Mouse (Mus musculus) mesoderm, embryonic 11.5 days (tissue): ENCODE data around the gene Clca2.

Experiments
- DNase-seq: peaks from one replicate; pipeline ENCODE4 v3.0.0-alpha.2; 2012; ENCODE audit warnings: low read depth, low spot score

The Clca2 gene

DNA sequence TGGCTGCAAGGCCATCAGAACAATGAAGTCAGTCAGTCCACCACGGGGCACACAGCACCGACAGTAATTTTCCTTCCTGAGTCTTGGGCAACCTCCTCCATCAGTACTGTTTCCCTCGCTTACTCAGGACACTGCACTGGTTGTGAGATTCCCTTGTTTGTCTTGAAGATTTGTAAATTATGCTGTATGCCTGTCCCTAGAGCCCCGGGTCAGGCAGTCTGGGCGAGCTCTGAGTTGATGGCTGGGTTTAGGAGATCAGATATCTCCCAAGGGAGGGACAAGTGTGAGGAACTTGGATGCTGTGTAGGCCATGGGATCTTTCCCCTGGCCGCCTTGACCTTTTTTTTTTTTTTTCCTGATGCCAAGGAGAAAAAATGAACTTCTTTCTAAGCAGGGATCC, at the start of gene Clca2:
TSS of gene Clca2 (minus strand) at position 153 of the 400 bp plus-strand sequence.
- no peak for DNase-seq

DNA sequence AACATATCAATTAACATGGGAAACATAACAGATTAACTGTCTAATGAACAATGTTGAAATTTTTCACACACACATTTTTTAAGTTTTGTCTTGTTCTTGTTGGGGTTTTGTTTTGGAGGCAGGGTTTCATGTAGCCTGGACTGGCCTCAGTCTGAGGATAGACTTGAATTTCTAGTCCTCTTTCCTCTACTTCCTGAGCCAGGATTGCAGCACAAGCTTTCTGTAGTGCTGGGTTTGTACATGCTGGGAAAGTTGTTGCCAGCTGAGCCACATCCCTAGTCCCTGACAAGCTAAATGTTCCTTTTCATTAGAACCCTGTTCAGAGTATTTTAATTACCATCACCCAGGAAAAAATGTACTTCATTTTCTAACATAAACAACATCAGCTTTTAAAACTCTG, 48.7 kb upstream of the Clca2 start:
- no peak for DNase-seq

DNA sequence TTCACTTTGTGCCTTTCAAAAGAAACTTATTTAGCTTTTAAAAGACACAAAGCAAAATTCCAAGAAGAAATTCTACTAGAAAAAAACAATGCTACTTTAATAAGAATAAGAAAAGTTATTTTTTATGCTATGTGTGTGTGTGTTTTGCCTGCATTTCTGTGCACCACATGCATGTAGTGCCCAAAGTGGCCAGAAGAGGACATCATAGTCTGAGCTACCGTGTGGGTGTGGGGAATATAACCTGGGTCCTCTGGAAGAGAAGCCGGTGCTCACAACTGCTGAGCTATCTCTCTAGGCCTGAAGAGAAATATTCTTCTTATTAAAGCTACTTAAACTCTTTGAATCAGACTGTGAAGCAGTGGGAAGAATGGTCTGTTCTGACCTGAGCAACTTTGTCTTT, 48.2 kb upstream of the Clca2 start:
- DNase-seq, result no peak

DNA sequence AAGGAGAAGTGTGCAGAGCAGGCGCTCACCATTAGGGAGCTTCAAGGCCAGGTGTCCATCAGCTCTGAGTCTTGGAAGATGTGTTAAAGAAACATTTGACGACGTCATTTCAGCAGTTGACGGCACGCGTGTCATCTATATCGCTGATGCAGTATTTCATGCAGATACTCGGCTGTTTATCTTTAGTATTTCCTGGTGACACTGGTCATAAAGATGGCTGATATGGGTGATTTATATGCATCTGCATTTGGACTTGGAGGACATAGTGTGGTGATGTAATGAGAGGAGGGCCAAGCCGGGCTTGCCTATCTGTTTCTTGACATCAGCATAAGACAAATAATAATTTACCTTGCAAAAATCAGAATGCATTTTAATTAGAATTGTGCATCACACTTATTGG, 47.6 kb upstream of the Clca2 start:
- DNase-seq, result no peak

DNA sequence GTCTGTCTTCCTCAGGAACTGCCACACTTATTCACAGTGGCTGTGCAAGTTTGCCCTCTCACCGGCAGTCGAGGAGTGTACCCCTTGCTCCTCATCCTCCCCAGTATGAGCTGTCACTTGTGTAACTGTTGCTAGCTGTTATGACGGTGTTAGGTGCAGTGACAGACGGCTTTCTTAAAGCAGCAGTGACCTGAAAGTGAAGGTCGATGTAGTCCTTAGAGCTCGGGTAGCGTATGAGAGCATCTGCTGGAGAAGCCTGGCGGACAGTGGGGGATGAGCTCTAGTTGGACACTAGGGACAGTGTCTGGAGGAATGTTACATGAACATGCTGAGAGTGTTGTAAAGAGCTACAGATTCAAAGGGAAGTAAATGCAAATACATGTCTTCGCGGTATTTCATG, 44.6 kb upstream of the Clca2 start:
- no peak for DNase-seq

DNA sequence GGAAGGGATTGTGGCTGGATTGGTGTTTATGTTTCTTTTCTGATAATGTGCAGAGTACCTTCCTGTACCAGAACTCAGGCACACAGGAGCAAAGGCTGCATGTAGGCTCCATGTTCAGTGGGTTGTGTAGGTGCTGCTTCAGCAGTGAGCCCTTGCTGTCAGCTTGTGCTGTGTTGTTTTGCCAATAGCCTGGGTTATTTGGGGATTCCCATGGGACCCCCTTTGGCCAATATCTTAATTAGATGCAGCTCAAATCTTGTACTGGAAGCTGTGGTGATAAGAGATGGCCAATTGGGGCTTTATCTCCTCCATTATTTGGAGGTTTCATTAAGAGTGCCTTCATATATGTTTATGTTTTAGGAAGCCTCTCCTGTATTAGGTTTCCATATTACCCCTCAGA, 43.7 kb upstream of the Clca2 start:
- DNase-seq, result no peak

DNA sequence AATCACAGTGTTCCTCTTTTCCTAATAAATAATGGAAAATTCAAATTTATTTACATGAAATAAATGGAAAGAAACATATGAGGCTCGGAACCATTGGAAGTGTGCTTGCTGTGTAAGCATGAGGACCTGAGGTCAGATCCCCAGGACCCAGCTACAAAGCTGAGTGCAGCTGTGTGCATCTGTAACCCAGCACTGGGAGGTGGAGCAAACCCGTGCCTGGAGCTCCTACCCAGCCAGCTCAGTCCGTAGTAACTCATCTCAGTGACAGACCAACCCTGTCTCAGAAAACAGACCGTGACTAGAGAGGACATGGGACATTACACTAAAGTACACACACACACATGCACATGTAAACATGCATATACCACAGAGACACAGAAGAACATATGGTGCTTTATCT, 41.0 kb upstream of the Clca2 start:
- no peak for DNase-seq

DNA sequence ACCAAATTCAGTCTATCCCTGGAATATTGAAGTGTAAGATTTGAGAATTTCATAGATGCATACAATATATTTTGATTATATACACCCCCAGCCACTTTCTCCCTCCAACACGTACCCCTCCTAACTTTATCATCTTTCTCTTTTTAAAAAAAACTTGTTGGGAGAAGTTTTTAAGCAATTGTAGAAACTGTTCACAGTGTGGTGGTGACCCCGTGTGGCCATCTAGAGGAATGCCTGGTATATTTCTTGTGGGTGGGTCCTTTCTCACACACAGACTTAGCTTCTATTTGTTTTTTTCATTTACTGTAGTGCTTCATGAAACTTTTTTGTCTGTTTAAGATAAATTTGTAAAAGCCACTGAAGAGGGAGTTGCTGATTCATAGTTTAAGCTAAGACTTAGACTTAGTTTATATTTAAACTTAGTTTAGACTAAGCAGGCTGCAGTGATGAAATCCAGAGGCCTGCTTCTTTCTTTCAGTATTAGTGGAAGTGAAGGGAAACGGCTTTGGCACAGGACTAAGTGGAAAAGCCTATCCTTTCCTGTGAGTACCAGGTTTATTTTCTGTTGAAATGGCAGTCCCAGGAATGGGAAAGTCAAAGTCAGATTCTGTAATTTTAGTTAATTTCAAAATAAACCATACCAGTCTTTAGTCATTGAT, 32.1 kb upstream of the Clca2 start:
- peak; percentile 47 for DNase-seq

DNA sequence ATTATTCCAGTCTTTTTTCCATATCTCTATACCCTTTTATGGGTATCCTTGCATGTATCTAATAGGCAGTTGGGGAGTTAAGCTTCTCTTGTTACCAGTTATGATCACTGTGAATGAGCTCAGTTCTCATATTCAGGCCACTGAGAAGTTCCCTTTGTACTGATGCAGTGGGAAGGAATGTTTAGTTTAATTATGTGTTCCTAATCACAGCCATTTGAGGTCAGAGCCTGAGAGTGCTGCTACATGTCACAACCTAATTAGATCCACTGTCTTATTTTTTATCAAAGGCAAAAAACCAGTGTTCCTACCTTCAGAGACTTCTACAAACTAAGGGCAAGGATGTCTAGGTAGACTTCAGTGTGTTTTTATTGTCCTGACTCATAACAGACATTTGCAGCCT, 30.1 kb upstream of the Clca2 start:
- no peak for DNase-seq

DNA sequence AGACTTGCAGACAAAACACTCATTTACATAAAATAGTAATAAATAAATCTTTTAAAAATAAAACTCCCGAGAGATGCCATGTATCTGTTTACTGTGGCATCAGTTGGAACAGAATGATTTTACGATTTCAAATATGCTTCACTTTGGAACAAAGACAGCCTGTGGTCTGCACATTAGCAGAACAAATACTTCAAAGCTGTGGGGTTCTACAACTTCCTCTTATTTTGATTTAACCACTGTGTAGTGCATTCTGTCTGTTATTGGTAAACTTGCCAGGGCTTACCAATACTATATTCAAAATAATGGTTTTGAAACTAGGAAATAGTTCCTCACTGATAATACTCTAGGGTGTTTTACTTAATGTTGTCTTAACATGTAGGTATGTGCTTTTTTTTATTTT, 27.4 kb upstream of the Clca2 start:
- DNase-seq, result no peak

DNA sequence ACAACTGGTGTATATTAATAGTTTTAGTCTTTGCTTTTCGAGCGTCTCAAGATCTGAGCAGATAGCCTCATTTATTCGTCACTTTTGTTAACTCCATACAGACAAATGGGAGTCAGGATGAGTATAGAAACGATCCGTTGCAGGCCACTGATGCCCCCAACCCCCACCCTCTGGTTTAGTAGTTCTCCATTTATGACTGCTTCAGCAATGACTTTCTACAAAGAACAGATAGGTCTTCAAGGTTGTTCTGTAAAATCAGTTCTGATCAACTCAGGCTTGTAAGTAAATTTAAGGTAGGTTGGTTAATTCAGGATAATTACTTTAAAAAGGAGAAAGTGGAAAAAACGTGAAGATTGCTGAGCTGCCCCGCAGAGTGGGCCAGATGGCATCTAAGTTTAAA, 20.2 kb upstream of the Clca2 start:
- no peak for DNase-seq

DNA sequence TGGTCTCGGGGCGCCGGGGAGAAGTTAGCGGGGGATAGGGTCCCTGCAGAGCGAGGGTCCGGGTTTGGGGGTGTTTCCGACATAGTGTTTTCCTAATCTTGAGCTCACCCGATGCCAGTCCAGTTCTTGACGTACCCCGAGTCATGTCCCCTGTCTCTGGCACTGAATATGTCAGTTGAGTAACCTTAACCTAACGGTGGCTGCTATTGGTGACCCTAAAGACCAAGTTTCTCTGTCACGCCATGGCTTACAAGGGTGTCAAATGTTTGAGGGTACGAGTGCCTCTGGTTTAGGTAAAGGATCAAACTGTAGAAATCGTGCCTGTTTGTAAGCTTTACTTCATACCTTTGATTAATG, 19.7 kb upstream of the Clca2 start:
- no peak for DNase-seq

DNA sequence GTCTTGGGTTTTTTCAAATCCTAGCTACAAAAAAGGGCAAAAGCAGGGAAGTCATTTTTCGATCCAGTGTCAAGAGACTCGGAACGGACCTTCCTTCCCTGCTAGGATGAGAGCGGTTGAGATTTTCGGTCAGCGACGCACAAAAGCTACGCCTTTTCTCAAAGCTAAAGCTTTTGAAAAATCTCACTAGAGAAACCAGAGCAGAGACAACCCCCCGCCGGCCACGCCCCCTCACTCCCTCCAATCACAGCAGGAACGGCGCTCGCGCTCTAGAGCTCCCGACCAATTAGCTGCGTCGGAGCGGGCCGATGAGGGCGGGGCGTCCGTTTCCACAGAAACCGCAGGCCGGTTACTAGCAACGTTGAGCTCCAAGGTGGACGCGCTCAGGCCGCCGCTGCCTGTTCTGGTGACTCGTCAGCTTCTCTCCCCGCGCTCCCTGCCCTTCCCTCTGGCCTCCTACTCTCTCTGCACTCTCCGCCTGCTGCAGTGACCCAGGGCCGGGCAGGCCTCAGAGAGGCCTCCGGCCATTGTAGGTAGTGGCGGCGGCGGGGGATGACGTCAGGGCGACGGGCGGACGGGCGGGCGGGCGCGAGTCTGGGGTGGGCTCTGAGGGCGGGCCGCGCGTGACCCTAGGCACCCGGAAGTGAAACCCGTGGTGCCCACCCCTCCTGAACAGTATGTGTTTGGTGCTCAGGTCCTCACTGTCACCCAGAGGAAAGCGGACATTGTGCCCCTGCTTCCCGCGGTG, 19.2 kb upstream of the Clca2 start, which contains the start of gene Odf2l:
TSS of gene Odf2l (plus strand) at position 335 of the 748 bp plus-strand sequence.
- peak; percentile 97 for DNase-seq

DNA sequence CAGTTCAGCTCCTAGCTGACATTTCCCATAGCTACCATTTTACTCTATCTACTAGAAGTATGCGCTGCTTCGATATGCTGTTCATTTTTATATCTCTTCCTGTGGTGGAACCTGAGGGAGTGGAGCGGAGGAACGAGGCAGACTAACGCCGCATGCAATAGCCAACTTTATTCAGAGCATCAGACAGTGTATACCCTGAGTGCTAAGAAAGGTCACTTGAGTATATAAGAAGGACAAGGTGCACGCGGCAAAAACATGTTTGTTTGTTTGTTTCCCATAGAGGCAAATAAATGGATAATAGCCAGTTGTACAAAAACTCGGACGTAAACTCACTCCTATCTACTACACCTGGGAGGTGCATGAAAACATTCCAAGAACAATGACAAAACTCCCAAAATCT, 18.4 kb upstream of the Clca2 start:
- DNase-seq, result no peak

DNA sequence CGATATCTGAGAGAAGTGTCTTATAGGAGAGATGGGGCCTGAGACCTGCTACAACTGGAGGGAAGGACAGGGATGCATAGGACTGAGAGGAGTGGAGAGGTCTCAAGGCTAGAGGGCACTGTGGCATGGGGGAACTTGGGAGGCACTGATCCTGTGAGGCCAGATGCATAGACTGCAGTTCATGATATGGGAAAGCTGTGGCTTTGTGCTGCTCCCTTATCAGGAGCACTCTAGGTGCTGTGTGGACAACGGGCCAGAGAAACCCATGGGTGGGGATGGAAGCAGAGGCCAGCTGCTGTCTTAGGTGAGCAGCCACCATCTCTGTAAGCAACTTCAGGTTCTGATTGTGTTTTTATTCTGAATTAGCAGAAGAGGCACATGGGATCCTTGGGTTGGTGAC, 15.9 kb upstream of the Clca2 start:
- no peak for DNase-seq

DNA sequence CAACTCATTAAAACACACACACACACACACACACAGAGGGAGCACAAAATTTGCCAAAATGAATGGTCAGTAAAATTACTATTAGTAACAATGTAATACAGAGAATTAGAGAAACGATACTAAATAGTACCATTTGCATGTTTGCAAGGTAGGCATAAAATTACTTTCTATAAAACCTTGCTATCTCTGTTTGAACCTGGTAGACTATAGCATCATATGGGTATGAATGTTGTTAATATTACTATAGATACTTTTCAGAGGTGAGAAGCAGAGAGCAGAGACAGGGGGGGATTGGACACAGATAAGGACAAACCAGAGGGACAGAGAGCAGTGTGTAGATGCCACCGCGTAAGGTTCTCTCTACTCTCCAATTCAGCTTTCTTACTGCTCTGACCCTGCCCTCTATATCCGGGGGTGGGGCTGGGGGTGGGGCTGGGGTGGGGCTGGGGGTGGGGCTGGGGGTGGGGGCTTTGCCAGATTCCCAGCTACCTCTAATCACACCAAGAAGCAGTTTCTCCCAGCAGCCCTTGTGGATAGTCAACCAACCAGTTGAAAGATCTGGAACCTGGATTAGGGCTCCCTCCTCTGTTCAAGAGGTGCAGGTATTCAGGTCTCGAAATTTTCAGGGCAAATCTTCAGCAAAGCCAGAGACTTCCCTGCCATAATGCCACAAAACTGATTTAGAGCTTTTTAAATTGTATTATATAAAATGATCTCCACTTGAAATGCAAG, 6.7 kb upstream of the Clca2 start:
- DNase-seq, result no peak

DNA sequence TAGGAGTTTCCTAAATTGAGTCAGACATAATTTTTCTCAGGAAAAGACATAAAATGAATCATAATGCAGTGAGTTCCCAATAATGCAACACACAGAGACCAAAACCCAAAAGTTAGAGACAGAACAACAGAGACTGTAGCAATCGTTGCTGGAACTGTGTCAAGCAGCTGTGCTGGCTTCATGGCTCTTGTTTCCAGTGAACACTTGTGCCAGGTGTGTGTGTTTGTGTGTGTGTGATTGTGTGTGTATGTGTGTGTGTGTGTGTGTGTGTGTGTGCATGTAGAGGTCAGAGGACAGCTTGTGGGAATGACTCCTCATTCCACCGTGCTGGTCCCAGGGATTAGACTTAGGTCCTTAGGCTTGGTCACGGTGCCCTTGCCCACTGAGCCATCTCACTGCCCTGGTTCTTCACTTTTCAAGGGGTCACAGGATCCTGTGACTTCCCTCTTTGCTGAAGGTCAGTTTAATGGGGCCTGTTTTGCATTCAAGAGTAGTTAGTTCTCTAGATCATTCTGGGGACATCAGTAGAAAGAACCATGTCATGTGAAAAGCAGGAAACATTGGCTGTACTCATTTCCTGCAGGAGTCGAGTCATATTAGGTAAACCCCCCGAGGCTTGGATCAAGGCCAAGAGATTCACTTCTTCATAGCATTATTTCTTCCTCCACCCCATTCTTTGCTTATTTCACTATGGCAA, 6.0 kb upstream of the Clca2 start:
- no peak for DNase-seq

DNA sequence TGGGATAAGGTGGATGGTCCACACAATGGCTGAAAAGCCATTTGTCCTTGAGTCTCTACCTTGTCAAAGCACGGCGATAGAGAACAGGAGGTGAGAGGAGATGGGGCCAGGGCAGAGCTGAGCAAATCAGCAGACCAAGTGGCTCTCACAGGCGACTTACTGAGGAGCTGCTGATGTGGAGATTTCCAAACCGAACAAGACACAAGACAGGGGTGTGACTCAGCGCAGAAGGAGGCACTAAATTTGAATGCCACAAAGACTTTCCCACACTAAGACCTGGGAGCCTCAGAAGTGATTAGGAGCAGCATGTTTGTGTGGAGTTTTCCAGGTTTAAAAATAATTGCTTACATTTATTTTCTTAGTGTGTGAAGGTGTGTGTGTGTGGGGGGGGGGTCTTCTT, 4.5 kb upstream of the Clca2 start:
- no peak for DNase-seq

DNA sequence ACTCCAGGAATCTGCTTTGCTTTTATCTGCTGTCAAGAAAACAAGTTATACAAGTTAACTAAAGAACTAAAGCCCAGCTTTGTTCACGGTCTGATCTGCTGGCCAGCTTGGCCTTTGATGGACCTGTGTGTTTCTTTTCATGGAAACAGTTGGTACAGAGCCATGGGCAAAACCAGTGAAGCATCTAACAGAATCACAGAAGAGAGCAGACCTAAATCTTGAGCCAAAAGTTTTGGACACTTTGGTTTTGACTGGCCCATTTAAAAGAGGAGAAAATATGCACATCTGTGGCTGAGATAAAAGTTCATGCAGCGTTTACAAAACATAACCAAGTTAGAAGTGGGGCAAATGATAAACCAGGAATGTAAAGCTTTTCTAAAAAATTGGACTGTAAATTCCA, 4.1 kb upstream of the Clca2 start:
- DNase-seq, result no peak

DNA sequence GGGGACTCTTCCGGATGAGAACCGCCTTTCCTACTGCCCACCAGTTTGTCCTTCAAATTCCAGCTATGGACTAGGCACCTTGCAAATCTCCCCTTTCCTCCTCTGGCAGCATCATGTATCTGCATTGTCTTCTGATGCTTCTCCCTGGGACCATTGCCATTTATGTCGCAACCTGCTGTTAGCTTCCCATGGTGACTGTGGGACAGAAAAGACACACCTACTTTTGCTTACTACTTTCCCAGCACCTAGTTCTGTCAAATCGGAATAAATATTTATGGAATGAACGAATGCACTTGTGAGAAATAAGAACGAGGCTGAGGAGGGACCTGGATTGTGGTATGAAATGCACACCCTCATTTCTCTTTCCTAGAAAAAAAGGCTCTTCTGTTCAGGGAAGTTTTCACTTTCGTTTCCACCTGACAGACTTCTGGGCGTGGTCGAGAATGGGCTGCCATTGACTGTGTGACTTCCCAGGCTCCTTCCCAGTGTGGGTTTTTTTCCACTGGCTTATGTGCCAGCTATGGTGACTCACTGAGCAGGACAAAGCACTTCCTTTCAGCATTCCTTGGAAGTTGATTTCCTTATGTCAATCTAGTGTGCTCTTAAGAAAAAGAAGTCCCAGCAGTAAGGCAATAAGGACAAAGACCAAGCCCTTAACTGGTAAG, 2.8 kb upstream of the Clca2 start:
- no peak for DNase-seq

DNA sequence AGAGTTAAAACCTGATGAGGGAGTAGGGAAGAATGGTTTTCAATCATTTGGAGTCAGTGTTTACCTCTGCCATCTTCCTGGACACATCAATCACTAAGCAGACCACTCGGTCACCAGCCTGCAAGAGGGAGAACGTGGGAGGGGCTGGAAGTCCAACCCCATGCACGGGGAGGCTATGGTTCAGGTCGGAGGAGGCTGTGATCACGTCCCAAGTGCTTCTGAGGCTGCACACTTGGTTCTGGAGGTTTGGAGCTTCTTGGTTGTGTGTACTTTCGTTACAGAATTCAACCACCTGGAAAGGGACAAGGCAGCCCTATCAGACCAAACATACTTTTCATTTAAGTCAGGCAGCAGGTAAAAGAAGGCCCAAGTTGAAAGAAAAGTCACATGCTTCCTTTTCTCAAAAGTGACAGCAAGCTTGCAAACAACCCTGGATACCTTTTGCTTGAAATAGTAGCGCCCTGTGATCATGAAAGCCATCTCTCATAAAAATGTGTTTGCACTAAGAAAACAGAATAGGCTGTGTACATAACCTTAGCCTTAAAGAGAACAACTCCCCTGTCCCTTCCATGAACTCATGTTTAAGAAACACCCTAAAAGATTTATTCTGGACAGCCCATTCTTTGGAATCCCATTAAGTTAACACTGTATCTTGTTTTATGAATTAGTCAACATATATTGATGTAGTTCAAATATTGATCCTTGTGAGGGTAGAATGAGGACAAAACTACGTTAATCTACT, 11.2 kb downstream of the Clca2 start:
- DNase-seq, result no peak
